20 mouse cellular contexts compared by ENCODE assay signal in genomic region chr17:12143948-12144364, GRCm38 (mm10). TPM values are rescaled to one million over a fixed set of nuclear protein-coding genes. Genes with fewer than 3 reads are reported as not detected.
DNase-seq lines count a peak whose midpoint lies in the region; ATAC-seq and TF ChIP-seq lines count a peak whose summit lies in the region.
"Had no signal": no experiment of that assay in that cellular context is flagged by ENCODE, and none has a peak within 500 bp of the region (broad histone marks: within the 10 kb centered on the region; RNA-seq: fewer than 3 reads in every experiment).

No protein-coding gene starts in this region.

- peak; percentile 84 for ATAC-seq in lung, embryonic 16.5 days (ENCODE audit: low read depth)
- ATAC-seq: midbrain, embryonic 15.5 days had no signal

- no peaks in the 10 kb centered on the region for H3K27me3 ChIP-seq in lung, embryonic 16.5 days (ENCODE audit: control insufficient read depth, insufficient read depth, low read depth, low read length)
- H3K27me3 ChIP-seq: embryonic facial prominence, embryonic 13.5 days; liver, embryonic 15.5 days; midbrain, embryonic 15.5 days had no signal

- H3K9me3 ChIP-seq in lung, embryonic 16.5 days (ENCODE audit: control insufficient read depth, low read length): no peaks in the 10 kb centered on the region
- H3K9me3 ChIP-seq: embryonic facial prominence, embryonic 13.5 days; limb, embryonic 10.5 days; liver, embryonic 15.5 days; midbrain, embryonic 15.5 days had no signal

- peak overlapping the region; percentile 46 for H3K27ac ChIP-seq in layer of hippocampus, adult 2 months
- peak overlapping the region; percentile 86 for H3K27ac ChIP-seq in lung, embryonic 16.5 days (ENCODE audit: low read length)
- H3K27ac ChIP-seq: embryonic facial prominence, embryonic 13.5 days; hindbrain, embryonic 10.5 days; limb, embryonic 10.5 days; liver, embryonic 15.5 days; midbrain, embryonic 15.5 days had no signal

- H3K4me1 ChIP-seq in lung, embryonic 16.5 days (replicated peaks; ENCODE audit: control insufficient read depth, insufficient read depth, low read length): peaks cover 14% of the 10 kb centered on the region
- H3K4me1 ChIP-seq: embryonic facial prominence, embryonic 13.5 days; hindbrain, embryonic 10.5 days; limb, embryonic 10.5 days; midbrain, embryonic 15.5 days had no signal

- H3K4me2 ChIP-seq in lung, embryonic 16.5 days (ENCODE audit: low read depth, low read length): 0 out of 2 replicates have a peak overlapping the region, but pooled peaks have one; percentile 7
- H3K4me2 ChIP-seq: embryonic facial prominence, embryonic 13.5 days; liver, embryonic 15.5 days; midbrain, embryonic 15.5 days had no signal

- H3K4me3 ChIP-seq in layer of hippocampus, adult 2 months: no peak overlapping the region
- H3K4me3 ChIP-seq in lung, embryonic 16.5 days (ENCODE audit: low read length): no peak overlapping the region
- H3K4me3 ChIP-seq: embryonic facial prominence, embryonic 13.5 days; hindbrain, embryonic 10.5 days; limb, embryonic 10.5 days; liver, embryonic 15.5 days; midbrain, embryonic 15.5 days; myocyte had no signal

- H3K36me3 ChIP-seq in lung, embryonic 16.5 days (ENCODE audit: control insufficient read depth, insufficient read depth, low read length): 0 out of 2 replicates have a peak, but pooled peaks cover 2% of the 10 kb centered on the region
- H3K36me3 ChIP-seq: midbrain, embryonic 15.5 days had no signal

- intact Hi-C loops in heart, postnatal 36 days (cut with DNase I): no loop called here

- H3K9ac ChIP-seq in lung, embryonic 16.5 days (ENCODE audit: low read length): no peak overlapping the region
- H3K9ac ChIP-seq: embryonic facial prominence, embryonic 13.5 days; liver, embryonic 15.5 days; midbrain, embryonic 15.5 days had no signal

- TF ChIP-seq CTCF in layer of hippocampus, adult 2 months (conservative IDR thresholded peaks at IDR 0.05): no peak

- 46% methylated on average over 5 of the region's 5 CpGs for WGBS in lung, embryonic 16.5 days

- peak; percentile 29 for DNase-seq in layer of hippocampus, adult 2 months (ENCODE audit: low spot score in 2 of 2)
- no peak for DNase-seq in layer of hippocampus, adult 11-12 months (ENCODE audit: low spot score)
- no peak for DNase-seq in lung, postnatal 25 days (ENCODE audit: low spot score)
- DNase-seq in lung, postnatal 14 days: peak; percentile 51
- no peak for DNase-seq in kidney, postnatal 25 days
- no peak for DNase-seq in heart, postnatal 36 days
- DNase-seq: adrenal gland, adult 8-10 months; cerebellum, adult 9-10 months; gastrocnemius, postnatal 14 days; heart, adult 18-20 months; kidney, adult 18-20 months; kidney, postnatal 10 days; right cerebral cortex, postnatal 14 days had no signal

RNA-seq across cellular contexts. Expression of gene Agpat4, which starts 25.5 kb away (rescaled TPM):
- 10 to 100 TPM; 62.2 to 66.9 TPM for total RNA-seq in layer of hippocampus, adult 2 months (2021)
- polyA plus RNA-seq in lung, embryonic 16.5 days (2015; fragmentation: Nextera tagmentation; extraction: Ambion mirVana): 39.6 and 42.1 TPM in 2 replicates
- total RNA-seq in heart, postnatal 36 days (2021): 1 to 10 TPM; 3.8 to 5.1 TPM

Comparison
In these comparisons a context has a peak if more than half of its experiments do, and no peak if none do; other contexts are left out.
1. DNase-seq: peak in layer of hippocampus, adult 2 months (2 of 2) and lung, postnatal 14 days (single experiment); none in layer of hippocampus, adult 11-12 months (single experiment), lung, postnatal 25 days (single experiment), kidney, postnatal 25 days (0 of 2) and heart, postnatal 36 days (0 of 2).
2. RNA of gene Agpat4, which starts 25.5 kb away (total RNA-seq): 62.2 to 66.9 TPM in layer of hippocampus, adult 2 months; 3.8 to 5.1 TPM in heart, postnatal 36 days; every median in the first group is over 10 times any median in the second.